Mouse (Mus musculus) common myeloid progenitor, adult 5-6 weeks (primary cell): ENCODE results near the gene Tnni3k. TPM values are rescaled to one million over a fixed set of nuclear protein-coding genes. Genes with fewer than 3 reads are reported as not detected.

ENCODE experiments used
- ATAC-seq: replicated peaks from 2 replicates; pipeline ENCODE4 v1.8.0; 2016; ENCODE audit warnings: low read depth, mild to moderate bottlenecking, moderate TSS enrichment, inconsistent platforms; ENCODE audit not compliant: poor library complexity, severe bottlenecking
- total RNA-seq: library from RNA; stranded (forward); fragments of 200-1000, 187-1606 nt; gene quantifications from 2 replicates; pipeline ENCODE4 v1.2.3, GENCODE M21; 2017

Gene Tnni3k
- total RNA-seq, 1 experiment from 2014 or later, result not detected

- peak; percentile 76 for ATAC-seq
These were observed 213.0 kb downstream of the Tnni3k start for GRCm38 (mm10) chr3:154842247-154842646.

DNA sequence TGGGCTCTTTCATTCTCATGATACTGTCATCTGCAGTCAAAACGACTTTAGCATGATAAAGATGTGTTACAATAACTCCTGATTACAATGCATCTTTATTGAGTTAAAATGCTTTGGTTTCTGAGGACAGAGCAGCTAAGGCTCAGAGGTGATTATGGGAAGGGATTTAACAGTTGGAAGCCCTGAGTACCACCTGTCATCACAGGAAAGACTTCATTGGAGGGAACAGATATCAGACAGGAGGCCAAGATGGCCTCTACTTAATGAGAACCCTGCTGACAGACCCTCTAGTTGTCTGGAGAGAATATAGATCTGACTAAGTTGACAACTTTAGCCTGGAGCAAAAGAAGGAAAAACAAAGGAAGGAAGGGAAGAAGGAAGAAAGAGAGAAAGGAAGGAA is 214.1 kb downstream of the Tnni3k start:
- ATAC-seq, result no peak

DNA sequence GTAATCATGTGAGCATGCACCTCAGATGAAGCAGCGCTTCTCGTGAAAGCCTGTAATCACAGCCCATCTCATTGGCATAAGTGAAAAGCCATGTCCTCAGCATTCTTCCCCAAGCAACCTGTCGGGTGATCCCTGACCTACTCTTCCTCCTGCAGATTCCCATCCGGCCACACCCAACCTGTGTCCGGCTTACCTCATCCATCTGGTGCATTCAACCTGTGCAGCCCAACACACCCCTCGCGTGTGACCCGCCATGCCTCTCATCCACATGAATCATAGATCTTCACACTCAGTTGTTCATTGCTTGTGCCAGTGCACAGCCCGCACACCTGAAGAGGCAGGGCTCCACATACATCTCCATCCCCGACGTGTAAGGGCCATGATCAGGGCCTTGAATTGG is 217.3 kb downstream of the Tnni3k start:
- no peak for ATAC-seq

GRCm38 (mm10) chr3:154836137-154836536 is 219.1 kb downstream of the Tnni3k start:
- no peak for ATAC-seq

GRCm38 (mm10) chr3:154834373-154834772 is 220.8 kb downstream of the Tnni3k start:
- ATAC-seq, result no peak

DNA sequence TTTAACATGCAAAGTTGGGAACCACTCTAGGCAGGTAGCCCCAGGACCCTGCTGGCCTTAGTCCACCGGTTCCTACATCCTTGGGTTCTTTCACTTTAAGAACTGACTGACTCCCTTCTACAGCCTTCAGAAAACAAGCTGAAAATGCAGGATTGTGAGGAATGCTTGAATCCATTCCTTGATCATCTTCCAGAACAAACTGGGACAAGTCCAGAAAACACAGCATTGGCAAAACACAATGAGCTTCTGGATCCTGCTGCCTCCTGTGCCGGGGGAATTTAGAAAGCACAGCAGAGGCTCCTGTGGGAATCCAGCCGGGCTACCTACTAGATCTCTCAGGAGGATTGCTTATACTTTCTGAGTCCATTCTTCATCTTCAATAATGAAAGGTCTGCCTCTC is 229.5 kb downstream of the Tnni3k start:
- no peak for ATAC-seq

DNA sequence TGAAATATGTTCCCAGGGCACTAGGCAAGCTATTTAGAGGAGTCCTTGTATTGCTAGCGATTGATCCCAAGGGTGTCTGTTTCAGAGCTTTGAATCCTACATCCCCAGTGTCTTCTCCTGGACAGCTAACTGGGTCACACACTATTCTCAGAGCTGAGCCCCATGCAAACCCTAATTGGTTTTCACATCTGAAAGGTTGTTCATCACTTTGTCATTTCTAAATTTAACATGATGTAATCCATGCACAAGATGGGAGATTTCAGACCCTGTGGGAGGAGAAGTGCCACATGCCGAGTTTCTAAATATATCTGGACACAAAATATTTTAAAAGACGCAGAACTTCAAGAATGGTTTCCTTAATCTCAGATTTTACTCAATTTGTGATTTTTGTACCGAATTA is 230.5 kb downstream of the Tnni3k start:
- ATAC-seq, result no peak

GRCm38 (mm10) chr3:154819684-154820083 is 235.5 kb downstream of the Tnni3k start:
- ATAC-seq, result peak; percentile 66; the same call in 1 of the 2 replicates

- peak; percentile 97 for ATAC-seq
These were observed 237.5 kb downstream of the Tnni3k start for GRCm38 (mm10) chr3:154817732-154818131.

GRCm38 (mm10) chr3:154816801-154817625 is 238.2 kb downstream of the Tnni3k start:
- no peak for ATAC-seq

DNA sequence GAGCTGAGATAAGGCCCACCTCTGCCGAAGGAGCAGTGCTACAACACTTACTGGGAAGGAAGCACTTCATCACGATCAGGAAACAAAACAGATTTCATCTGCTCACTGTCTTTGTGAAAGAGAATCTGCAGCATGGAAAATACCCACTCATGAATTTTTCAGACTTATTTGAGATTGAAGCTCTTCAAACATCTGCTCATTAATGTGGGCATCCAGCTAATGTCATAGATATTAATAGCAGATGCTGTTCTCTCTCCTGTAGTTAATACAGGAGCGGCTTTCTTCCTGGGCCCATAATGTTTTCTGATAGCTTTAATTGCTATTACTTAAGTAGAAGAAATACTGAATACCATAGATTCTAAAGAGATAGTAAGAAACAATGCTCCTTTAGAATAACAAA is 239.0 kb downstream of the Tnni3k start:
- ATAC-seq, result no peak

GRCm38 (mm10) chr3:154815606-154816005 is 239.6 kb downstream of the Tnni3k start:
- no peak for ATAC-seq

DNA sequence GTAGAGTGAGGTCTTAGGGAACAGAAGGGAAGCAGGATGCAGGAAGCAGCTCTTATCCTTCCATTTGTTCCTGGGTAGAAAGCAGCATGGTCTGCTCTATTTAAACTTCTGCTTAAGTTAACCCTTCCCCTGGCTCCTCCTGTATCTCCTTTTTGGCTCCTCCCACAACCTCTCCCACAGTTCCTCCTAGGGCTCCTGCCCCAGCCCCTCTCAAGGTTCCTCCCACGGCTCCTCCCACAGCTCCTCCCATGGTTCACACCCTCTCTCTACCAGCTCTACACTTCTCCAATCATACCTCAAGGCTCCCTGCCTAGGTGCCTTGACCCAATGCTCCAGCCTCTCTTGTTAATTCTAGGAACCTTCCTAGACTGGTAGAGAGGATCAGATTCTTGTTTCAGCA is 242.3 kb downstream of the Tnni3k start:
- no peak for ATAC-seq

DNA sequence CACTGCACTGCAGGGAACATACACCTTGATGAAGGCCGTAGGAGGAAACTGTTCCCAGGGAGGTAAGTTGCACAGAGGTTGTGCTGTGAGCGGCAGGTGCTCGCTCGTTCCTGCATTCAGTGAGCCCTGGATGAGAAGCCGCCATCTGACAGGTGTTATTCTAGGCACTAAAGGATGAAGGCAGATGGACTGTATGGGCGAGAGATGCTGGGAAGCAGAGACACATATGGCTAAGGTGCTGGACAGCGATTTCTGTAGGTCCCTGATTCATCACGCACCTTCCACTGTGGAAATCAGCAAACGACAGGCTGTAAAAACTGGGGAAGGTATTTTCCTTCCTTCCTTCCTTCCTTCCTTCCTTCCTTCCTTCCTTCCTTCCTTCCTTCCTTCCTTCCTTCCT is 243.4 kb downstream of the Tnni3k start:
- no peak for ATAC-seq

- ATAC-seq, result no peak
These were observed 243.9 kb downstream of the Tnni3k start for GRCm38 (mm10) chr3:154811281-154811680.

DNA sequence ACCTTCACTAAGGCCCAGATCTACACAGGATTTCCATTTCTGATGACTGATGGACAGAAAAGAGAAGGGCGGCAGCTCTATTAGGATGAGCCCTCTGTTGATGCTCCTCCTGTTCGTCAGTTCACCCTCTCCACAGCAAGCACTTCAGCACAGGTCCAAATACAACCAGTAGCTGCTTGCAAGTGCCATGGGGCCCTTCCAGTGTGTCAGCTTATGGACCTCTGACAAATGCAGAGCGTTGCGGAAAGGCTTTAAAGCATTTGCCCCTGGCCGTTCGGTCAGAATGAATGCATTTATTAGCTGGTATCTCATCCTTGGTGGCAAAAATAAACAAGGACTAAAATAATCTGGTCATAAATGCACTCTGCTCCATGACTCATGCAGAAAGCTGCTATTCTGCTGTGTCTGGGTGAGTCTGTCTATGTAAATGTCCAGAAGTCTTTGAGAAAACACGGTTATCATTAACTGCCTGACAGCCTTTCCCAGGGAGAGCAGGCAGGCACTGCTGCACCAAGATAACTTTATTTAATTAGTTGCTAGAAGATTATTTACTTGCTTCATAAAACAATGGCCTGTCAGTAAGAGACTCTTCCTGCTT is 244.8 kb downstream of the Tnni3k start:
- no peak for ATAC-seq

GRCm38 (mm10) chr3:154806626-154807025 is 248.6 kb downstream of the Tnni3k start:
- no peak for ATAC-seq

DNA sequence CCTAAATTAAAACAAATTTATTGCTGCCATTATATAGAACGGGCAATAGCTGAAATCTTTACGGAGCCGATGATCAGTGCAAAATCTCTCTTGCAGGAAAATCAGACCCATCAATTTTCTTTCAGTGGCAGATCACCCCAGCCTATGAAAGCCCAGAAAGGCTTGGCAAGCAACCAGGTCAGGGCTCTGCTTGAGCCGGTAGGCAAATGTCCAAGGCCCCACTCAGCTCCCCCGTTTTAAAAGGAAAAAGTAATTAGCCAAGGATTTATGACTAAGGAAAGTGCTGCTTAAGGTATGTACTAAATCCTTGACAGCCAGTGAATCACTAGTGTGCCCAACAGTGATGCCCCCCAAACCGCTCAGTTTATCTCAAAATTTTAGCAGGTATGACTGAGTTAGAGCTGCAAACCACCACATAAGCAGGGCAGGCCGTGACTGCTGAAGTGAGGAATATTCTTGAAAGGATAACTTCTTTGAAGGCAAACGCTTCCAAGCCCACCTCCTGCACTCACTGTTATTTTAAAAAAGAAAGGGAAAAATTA is 254.2 kb downstream of the Tnni3k start:
- ATAC-seq, result no peak

- ATAC-seq, result no peak
These were observed 254.8 kb downstream of the Tnni3k start for GRCm38 (mm10) chr3:154800454-154800853.

DNA sequence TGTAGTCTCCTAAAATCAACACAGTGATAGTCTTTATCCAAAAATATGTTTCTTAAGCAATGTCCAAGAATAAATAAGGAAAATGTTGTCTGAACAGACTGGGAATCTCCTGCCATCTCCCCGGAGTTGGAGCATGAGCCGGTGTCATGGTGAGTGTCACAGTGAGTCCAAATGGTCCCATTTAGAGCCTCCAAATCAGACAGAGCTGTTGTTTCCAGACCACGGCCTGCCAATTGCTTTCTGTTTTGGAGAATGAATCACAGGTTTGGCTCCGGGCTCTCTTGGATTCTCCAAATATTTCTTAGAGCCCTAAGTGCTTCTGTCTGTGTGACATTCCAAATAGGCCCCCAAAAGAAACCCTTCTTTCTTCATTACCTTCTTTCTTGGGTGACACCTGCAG is 256.4 kb downstream of the Tnni3k start:
- no peak for ATAC-seq

DNA sequence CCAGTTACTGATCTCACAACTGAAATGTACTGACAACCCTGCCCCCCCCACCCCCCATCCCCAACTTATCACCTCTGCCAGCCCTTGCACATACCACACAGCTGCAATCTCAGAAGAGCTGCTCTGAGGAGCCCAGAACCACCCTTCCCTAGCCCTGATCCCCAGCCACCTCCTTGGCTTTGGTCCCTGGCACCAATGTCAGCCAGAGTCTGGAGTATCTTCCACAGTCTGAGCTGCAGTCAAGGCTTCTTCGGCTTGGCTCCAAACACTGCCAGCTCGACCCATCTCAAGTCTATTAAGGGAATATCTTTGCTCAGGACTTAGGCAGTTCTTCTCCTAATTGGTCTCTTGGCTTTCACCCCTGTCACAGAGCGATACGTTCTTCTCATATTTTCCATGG is 261.6 kb downstream of the Tnni3k start:
- no peak for ATAC-seq
